Mouse (Mus musculus) spleen, adult 2 months (tissue): Measurements from ENCODE around the gene Akr1b10.

Source experiments
- CTCF ChIP-seq: fragments of 200-500 bp; IDR thresholded peaks from 2 replicates; pipeline ENCODE4 v1.5.1; 2011; ENCODE audit warnings: mild to moderate bottlenecking, inconsistent platforms; ENCODE audit not compliant: insufficient read depth, insufficient read length, insufficient replicate concordance; ENCODE audit errors: extremely low read depth
- POLR2A ChIP-seq: fragments of 200-500 bp; IDR thresholded peaks from 2 replicates; pipeline ENCODE4 v1.6.1; 2011; ENCODE audit warnings: low read depth, low read length, inconsistent platforms

GRCm38 (mm10) chr6:34343426-34343825, 40.6 kb upstream of the Akr1b10 start:
- no peak for TF ChIP-seq CTCF
- no peak for TF ChIP-seq POLR2A
